Mouse (Mus musculus) small intestine, adult 2 months (tissue): ENCODE data around the gene Syne2.

Experiments
- CTCF ChIP-seq: fragments of 200-500 bp; IDR thresholded peaks from 2 replicates; pipeline ENCODE4 v1.5.1; 2012; ENCODE audit warnings: low read depth, mild to moderate bottlenecking, control low read depth, inconsistent platforms, low read length, moderate library complexity, mixed read lengths; ENCODE audit not compliant: insufficient replicate concordance, insufficient read length; ENCODE audit errors: extremely low read depth
- POLR2A ChIP-seq: fragments of 200-500 bp; IDR thresholded peaks from 2 replicates; pipeline ENCODE4 v1.6.1; 2012; ENCODE audit warnings: low read depth, mild to moderate bottlenecking, control low read depth, inconsistent platforms, low read length, moderate library complexity

DNA sequence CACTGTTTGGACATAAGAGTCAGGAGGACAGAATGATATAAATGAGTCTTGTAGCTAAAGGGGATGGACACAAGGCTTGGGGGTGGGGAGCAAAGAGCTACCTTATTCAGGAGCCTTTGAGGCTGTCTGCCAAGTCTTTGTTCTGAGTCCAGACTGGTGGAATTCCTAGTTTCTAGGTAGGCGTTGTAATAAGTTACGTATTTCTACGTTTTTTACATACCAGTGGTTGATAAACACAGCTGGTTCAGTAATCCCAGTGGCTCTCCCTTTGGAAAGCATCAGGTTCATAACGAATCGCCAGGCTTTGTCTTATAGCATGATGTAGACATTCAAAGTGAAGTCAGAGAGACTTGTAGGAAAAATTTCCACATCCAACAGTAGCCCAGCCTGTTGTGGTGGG, 161.1 kb downstream of the Syne2 start:
- TF ChIP-seq CTCF: no peak
- no peak for TF ChIP-seq POLR2A
